Mouse (Mus musculus) kidney, postnatal 25 days (tissue): ENCODE measurements at regions not wholly inside any gene's neighbourhood (a gene's known extent, or its start where the extent isn't known, plus 50 kb on each side); places are given as distances from the start of the nearest gene placed in this dataset.
A peak's percentile ranks its signal among the peaks of the same experiment; 100 is the strongest.

ENCODE experiments used
- DNase-seq, 2 experiments: peaks; one replicate each; pipeline ENCODE4 v3.0.0; 2021; ENCODE audit warnings: mixed read lengths in 2 of 2

DNA sequence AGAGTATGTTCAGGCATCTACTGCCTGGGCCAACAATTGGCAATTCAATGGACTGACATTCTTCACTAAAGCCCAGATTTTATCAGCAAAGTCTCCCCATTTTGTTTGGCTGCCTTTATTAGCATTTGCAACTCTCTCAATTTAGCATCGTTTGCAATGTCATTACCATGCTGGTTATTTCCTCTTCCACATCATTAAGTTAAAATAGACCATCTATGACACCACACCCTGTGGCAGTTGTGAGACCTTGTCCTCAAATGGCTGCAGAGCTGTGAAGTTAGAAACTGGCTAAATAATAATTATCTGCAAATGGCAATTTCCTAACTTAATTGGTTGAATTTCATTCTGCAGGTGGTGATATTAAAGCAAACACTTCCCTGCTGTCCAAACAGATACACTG, 381.8 kb downstream of the H2al1n start:
- DNase-seq: no peak

DNA sequence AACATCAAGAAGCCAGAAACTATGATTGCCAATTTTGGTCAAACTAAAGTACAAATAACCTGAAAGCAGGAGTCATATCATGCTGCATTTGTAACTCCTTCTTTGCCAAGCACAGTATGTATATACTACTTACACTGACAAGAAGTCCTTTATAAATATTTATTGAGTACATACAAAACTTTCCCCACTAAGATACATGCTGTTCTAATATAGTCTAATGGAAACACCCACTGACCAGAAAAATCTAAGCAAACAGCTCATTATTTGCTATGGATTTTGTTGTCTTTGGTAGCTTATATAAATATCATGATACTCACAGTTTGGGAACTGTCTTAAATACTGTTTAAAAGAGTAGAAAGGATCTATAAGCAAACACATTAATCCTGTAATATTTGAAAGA, 385.9 kb downstream of the H2al1n start:
- DNase-seq: no peak

DNA sequence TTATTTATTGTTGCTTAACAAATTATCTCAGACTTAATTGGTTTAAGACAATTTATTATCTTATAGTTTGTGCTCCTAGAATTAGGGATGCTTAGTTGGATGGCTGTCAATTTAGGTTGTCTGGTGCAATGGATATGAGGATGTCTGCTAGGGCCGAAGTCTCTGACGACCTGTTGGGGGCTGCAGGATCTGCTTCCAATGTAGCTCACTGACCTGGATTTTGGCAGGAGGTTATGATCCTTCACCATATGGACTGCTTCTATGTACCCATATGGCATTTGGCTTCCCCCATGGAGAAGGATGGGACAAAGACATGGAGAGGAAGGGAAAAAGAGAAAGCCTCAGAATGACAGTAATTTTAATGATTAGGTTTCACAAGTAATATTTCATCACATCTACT, 391.0 kb downstream of the H2al1n start:
- no peak for DNase-seq

DNA sequence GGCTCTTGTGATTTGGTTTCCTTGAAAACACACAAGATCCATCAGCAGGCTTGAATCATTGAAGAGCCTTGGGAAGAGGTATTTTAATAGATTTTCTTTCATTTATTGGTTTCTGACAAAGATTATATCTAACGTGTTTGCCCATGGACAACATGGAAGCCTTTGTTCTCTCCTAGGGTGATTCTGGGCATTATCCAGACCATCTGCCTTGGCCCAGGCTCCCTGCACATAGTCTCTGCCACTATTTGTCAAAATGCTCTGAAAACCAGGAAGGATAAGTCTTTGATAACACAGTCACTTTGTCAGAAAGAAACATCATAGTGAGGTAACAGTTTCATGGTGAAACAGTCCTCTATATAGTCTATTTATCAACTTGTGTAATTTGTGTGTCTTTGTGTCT, 398.2 kb downstream of the H2al1n start:
- no peak for DNase-seq

DNA sequence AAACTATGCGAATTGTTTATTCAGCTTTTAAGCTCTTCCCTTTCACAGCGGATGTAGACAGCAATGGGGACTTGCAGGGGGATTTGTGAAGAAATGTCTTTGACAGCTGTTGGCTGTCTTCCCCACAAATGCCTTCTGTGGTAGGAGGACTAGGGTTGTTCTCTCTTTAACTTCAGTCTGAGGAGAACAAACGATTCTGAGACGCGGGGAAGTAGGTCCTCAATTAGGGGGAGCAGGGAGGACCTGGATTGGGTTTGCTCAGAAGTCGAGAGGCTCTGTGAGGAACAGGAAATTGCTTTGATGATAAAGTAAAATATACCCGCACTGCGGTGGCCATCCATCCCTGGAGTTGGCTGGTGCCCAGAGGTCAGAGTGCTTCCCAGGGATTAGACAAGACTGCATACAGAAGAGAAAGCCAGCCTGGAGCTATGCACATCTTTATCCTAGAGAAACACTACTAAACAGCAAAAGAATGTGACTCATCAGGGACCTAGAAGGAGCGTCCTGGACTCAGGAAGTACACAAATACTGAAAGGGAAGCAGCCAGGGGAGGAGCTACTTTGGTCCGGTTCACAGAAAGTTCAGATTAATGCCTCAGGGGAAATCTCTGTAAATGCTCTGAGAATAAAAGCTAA, 417.4 kb downstream of the H2al1n start:
- peak; percentile 41 to 67 for DNase-seq

DNA sequence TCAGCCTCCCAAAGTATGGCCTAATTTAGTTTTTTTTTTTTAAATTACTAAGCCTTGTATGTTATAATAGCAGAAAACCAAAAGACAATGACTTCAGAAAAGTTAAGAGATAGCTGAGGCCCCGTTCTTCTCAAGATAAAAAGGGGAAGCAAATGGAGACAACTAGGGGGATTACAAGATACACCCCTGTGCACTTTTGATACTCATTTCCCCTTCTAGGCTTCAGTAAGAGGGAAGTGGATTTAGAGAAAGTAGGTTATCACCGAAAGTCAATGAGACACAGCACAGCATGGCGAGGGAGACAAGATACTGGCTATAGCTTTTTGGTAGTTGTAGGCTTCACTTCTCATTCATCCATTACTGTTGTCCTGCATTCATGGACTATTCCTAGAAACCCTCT, 428.4 kb downstream of the H2al1n start:
- no peak for DNase-seq

DNA sequence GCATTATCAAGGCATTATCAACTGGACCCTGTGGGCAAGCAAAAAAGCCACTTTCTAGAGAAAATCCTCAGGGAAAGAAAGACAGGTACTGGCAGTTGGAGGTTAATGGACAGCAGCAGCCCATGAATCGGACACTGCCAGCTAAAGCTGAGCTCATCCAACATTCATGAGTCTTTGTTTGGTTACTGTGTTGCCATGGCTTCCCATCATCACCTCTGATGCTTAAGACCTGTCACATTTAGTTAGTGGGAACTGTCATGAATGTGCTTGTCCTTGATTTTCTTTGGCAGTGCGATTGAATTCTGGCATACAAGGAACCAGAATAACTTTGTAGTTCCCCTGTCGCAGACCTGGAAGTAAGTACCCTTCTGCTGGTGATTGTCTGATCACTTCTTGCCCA, 453.9 kb downstream of the H2al1n start:
- DNase-seq: no peak

DNA sequence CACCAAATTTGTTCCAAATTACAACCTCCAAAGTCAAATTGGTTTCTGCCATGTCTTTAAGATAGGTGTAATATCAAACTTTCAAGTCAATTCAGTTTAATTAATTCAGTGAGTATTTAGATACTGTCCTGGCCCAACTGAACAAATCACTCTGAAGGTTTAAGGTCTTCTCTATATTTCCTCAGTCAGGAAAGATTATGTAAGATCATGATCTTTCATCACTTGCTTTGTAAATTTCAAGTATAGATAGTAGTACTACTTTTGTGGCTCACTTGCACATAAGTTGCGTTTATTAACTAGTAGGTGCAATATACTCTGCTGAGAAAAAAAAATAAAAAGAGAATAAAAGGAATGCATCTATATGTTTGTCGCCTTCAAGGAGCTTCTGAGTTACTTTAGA, 485.4 kb downstream of the H2al1n start:
- DNase-seq: no peak

DNA sequence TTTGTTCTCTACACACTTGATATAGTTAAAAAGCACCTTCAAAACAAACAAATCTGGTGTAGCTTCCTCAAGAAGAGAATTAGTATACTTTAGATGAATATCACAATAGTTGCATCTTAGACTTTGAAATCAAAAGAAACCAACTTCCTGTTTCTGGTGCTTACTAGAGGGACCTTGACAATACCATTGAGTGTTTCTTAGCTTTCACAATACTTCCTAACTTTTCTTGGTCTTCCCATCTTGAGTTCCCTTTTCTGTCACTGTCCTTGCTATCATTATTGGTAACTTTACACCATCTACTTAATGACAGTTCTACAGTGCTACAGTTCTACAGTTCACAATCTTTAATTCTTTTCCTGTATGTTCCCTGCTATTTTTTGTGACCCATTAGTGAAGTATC, 528.1 kb downstream of the H2al1n start:
- DNase-seq: no peak
